Mouse (Mus musculus): Measurements from ENCODE around the gene Fam102a. TPM values are rescaled to one million over a fixed set of nuclear protein-coding genes. Genes with fewer than 3 reads are reported as not detected.

Gene Fam102a
- total and polyA plus RNA-seq, 3 experiments: 1.3 to 7.8 (median 3.8) TPM

GRCm38 (mm10) chr2:32506673-32507668 lies 28.2 kb upstream of the Fam102a start:
- dilution Hi-C loops (cut with MboI; ENCODE audit: extremely low pct_ligation_motif_present, extremely low pct_unique_long_range_greater_than_20kb, low sequenced_read_pairs): no loop called here
- Histone ChIP-seq H3K79me2 (replicated peaks; ENCODE audit: control insufficient read depth, extremely low read depth, insufficient read depth, poor library complexity, severe bottlenecking) (no peaks in the 10 kb centered on the region), H3K4me2 (ENCODE audit: insufficient read depth, low read depth, poor library complexity, severe bottlenecking) (no peak overlapping the region), H3K36me3 (replicated peaks in 1 of 2; ENCODE audit: control insufficient read depth in 1 of 2, insufficient read depth in 1 of 2, low read length in 1 of 2) (no peaks in the 10 kb centered on the region), H3K4me1 (ENCODE audit: control insufficient read depth in 1 of 2, insufficient read depth in 2 of 2) (peaks cover 0 to 9% of the 10 kb centered on the region in 2 experiments; a peak in 2 of 4 replicates), H3K4me3 (replicated peaks in 1 of 3; ENCODE audit: low read depth in 2 of 3, low read length in 2 of 3, poor library complexity in 1 of 3) (no peak overlapping the region), H3K27ac (ENCODE audit: insufficient read depth, low read depth) (no peak overlapping the region), H3K27me3 (replicated peaks) (no peaks in the 10 kb centered on the region), H3K9ac (ENCODE audit: insufficient read depth, low read depth) (no peak overlapping the region), H3K9me3 (replicated peaks; ENCODE audit: low read length) (peaks cover 4% of the 10 kb centered on the region)
- in situ Hi-C loops (cut with MboI; ENCODE audit: low pct_ligation_motif_present, low pct_unique_long_range_greater_than_20kb, low sequenced_read_pairs): no loop called here
- TF ChIP-seq SIN3A (IDR thresholded peaks at IDR 0.05; ENCODE audit: low read length): no peak
- no peak for TF ChIP-seq ETS1 (conservative IDR thresholded peaks at IDR 0.05; ENCODE audit: low read depth, low read length)
- TF ChIP-seq TCF12 (IDR thresholded peaks at IDR 0.05; ENCODE audit: low read depth, low read length): no peak
- TF ChIP-seq BHLHE40 (IDR thresholded peaks at IDR 0.05; ENCODE audit: low read depth, low read length): no peak
- TF ChIP-seq NRF1 (IDR thresholded peaks at IDR 0.05; ENCODE audit: low read depth, low read length): no peak
- no peak for TF ChIP-seq ZKSCAN1 (IDR thresholded peaks at IDR 0.05; ENCODE audit: borderline replicate concordance, low read depth, low read length)
- TF ChIP-seq CTCF (conservative IDR thresholded peaks at IDR 0.05 in 1 of 2, IDR thresholded peaks at IDR 0.05 in 1 of 2; ENCODE audit: low read depth in 2 of 2, low read length in 2 of 2): no peak
- no peak for DNase-seq (ENCODE audit: extremely low read depth)

GRCm38 (mm10) chr2:32507906-32508305 lies 27.2 kb upstream of the Fam102a start:
- TF ChIP-seq USF2 (conservative IDR thresholded peaks at IDR 0.05; ENCODE audit: low read depth, low read length): no peak
- no peak for TF ChIP-seq GABPA (IDR thresholded peaks at IDR 0.05; ENCODE audit: insufficient replicate concordance, low read depth, low read length)
- TF ChIP-seq MAZ (IDR thresholded peaks at IDR 0.05; ENCODE audit: low read depth, low read length): no peak
- no peak for TF ChIP-seq ZKSCAN1 (IDR thresholded peaks at IDR 0.05; ENCODE audit: borderline replicate concordance, low read depth, low read length)
- no peak for TF ChIP-seq CHD1 (IDR thresholded peaks at IDR 0.05; ENCODE audit: low read depth, low read length)
- no peak for TF ChIP-seq MYC (IDR thresholded peaks at IDR 0.05; ENCODE audit: low read depth, low read length)
- no peak for TF ChIP-seq ZC3H11A (IDR thresholded peaks at IDR 0.05; ENCODE audit: low read depth, low read length)
- no peak for TF ChIP-seq TCF12 (IDR thresholded peaks at IDR 0.05; ENCODE audit: low read depth, low read length)
- TF ChIP-seq ELF1 (IDR thresholded peaks at IDR 0.05; ENCODE audit: low read depth, low read length): no peak
- TF ChIP-seq POLR2AphosphoS2 (IDR thresholded peaks at IDR 0.05; ENCODE audit: low read depth, low read length): no peak
- TF ChIP-seq MAX (IDR thresholded peaks at IDR 0.05; ENCODE audit: low read length): no peak
- H3K4me3 ChIP-seq (replicated peaks in 1 of 3; ENCODE audit: low read depth in 2 of 3, low read length in 2 of 3, poor library complexity in 1 of 3): no peak overlapping the region
- no peak overlapping the region for H3K27ac ChIP-seq (ENCODE audit: insufficient read depth, low read depth)
- no peaks in the 10 kb centered on the region for H3K27me3 ChIP-seq (replicated peaks)
- no peaks in the 10 kb centered on the region for H3K36me3 ChIP-seq (replicated peaks in 1 of 2; ENCODE audit: control insufficient read depth in 1 of 2, insufficient read depth in 1 of 2, low read length in 1 of 2)
- no peaks in the 10 kb centered on the region for H3K79me2 ChIP-seq (replicated peaks; ENCODE audit: control insufficient read depth, extremely low read depth, insufficient read depth, poor library complexity, severe bottlenecking)
- in situ Hi-C loops (cut with MboI; ENCODE audit: low pct_ligation_motif_present, low pct_unique_long_range_greater_than_20kb, low sequenced_read_pairs) (no loop called here), dilution Hi-C loops (cut with MboI; ENCODE audit: extremely low pct_ligation_motif_present, extremely low pct_unique_long_range_greater_than_20kb, low sequenced_read_pairs) (no loop called here)
- no peak overlapping the region for H3K4me2 ChIP-seq (ENCODE audit: insufficient read depth, low read depth, poor library complexity, severe bottlenecking)
- DNase-seq (ENCODE audit: extremely low read depth): no peak
- peaks cover 0 to 9% of the 10 kb centered on the region in 2 experiments; a peak in 2 of 4 replicates for H3K4me1 ChIP-seq (ENCODE audit: control insufficient read depth in 1 of 2, insufficient read depth in 2 of 2)
- no peak overlapping the region for H3K9ac ChIP-seq (ENCODE audit: insufficient read depth, low read depth)
- H3K9me3 ChIP-seq (replicated peaks; ENCODE audit: low read length): peaks cover 4% of the 10 kb centered on the region

All from CH12.LX (cell line).